20 mouse cellular contexts compared by ENCODE assay signal in genomic region chr6:38902820-38903439, GRCm38 (mm10). TPM values are rescaled to one million over a fixed set of nuclear protein-coding genes. Genes with fewer than 3 reads are reported as not detected.
DNase-seq lines count a peak whose midpoint lies in the region; ATAC-seq and TF ChIP-seq lines count a peak whose summit lies in the region.
"Had no signal": no experiment of that assay in that cellular context is flagged by ENCODE, and none has a peak within 500 bp of the region (broad histone marks: within the 10 kb centered on the region; RNA-seq: fewer than 3 reads in every experiment).

No protein-coding gene starts in this region.

- H3K4me2 ChIP-seq in liver, embryonic 14.5 days (ENCODE audit: low read depth) = peak overlapping the region; percentile 23
- H3K4me2 ChIP-seq in stomach, postnatal 0 days (replicated peaks; ENCODE audit: low read depth) = no peak overlapping the region
- H3K4me2 ChIP-seq in forebrain, embryonic 13.5 days = no peak overlapping the region
- H3K4me2 ChIP-seq: heart, embryonic 15.5 days; hindbrain, embryonic 15.5 days; limb, embryonic 12.5 days; lung, embryonic 14.5 days; midbrain, embryonic 13.5 days; neural tube, embryonic 13.5 days had no signal

- no peaks in the 10 kb centered on the region for H3K36me3 ChIP-seq in liver, embryonic 14.5 days (replicated peaks; ENCODE audit: control insufficient read depth, insufficient read depth, low read depth)
- no peaks in the 10 kb centered on the region for H3K36me3 ChIP-seq in stomach, postnatal 0 days (ENCODE audit: control insufficient read depth, insufficient read depth, low read length)
- H3K36me3 ChIP-seq in forebrain, embryonic 13.5 days (ENCODE audit: poor library complexity, severe bottlenecking) = no peaks in the 10 kb centered on the region
- H3K36me3 ChIP-seq: forebrain, embryonic 10.5 days; heart, embryonic 15.5 days; hindbrain, embryonic 15.5 days; limb, embryonic 12.5 days; midbrain, embryonic 13.5 days; neural tube, embryonic 13.5 days had no signal

- DNase-seq in kidney, postnatal 36 days = peak; percentile 46 to 53
- no peak for DNase-seq in kidney, postnatal 4 days
- DNase-seq in liver = peak; percentile 83
- no peak for DNase-seq in liver, embryonic 14.5 days (ENCODE audit: low read depth in 3 of 3, low spot score in 3 of 3)
- DNase-seq in stomach, postnatal 0 days (ENCODE audit: low spot score) = peak; percentile 60
- no peak for DNase-seq in neural tube, embryonic 10.5 days (ENCODE audit: extremely low spot score, low spot score)
- DNase-seq: cerebellum, adult 2 months; gastrocnemius, postnatal 10 days; heart, adult 18-20 months; heart, postnatal 4 days; spleen, adult 18-20 months had no signal

- H3K27me3 ChIP-seq in liver, embryonic 14.5 days (ENCODE audit: control insufficient read depth, insufficient read depth, low read length) = no peaks in the 10 kb centered on the region
- no peaks in the 10 kb centered on the region for H3K27me3 ChIP-seq in stomach, postnatal 0 days (ENCODE audit: control insufficient read depth, insufficient read depth, low read length)
- H3K27me3 ChIP-seq in forebrain, embryonic 13.5 days = no peaks in the 10 kb centered on the region
- H3K27me3 ChIP-seq: heart, embryonic 15.5 days; hindbrain, embryonic 15.5 days; limb, embryonic 12.5 days; midbrain, embryonic 13.5 days; neural tube, embryonic 13.5 days had no signal

- no peak overlapping the region for H3K4me3 ChIP-seq in liver, embryonic 14.5 days (ENCODE audit: insufficient read depth in 1 of 2, low read depth in 2 of 2, low read length in 2 of 2)
- no peak overlapping the region for H3K4me3 ChIP-seq in stomach, postnatal 0 days (ENCODE audit: low read depth, low read length)
- H3K4me3 ChIP-seq in forebrain, embryonic 13.5 days = no peak overlapping the region
- H3K4me3 ChIP-seq: forebrain, embryonic 10.5 days; heart, embryonic 15.5 days; hindbrain, embryonic 15.5 days; limb, embryonic 12.5 days; midbrain, embryonic 13.5 days; neural tube, embryonic 13.5 days had no signal

- H3K4me1 ChIP-seq in liver, embryonic 14.5 days (replicated peaks; ENCODE audit: control insufficient read depth in 2 of 2, insufficient read depth in 2 of 2, low read length in 1 of 2) = peaks cover 52 to 61% of the 10 kb centered on the region in 2 experiments
- peaks cover 4% of the 10 kb centered on the region; the same call in 1 of the 2 replicates for H3K4me1 ChIP-seq in stomach, postnatal 0 days (replicated peaks; ENCODE audit: control insufficient read depth, insufficient read depth)
- H3K4me1 ChIP-seq in forebrain, embryonic 13.5 days = no peaks in the 10 kb centered on the region
- H3K4me1 ChIP-seq: forebrain, embryonic 10.5 days; heart, embryonic 15.5 days; hindbrain, embryonic 15.5 days; limb, embryonic 12.5 days; midbrain, embryonic 13.5 days; neural tube, embryonic 13.5 days had no signal

- no peak for TF ChIP-seq CTCF in liver, embryonic 14.5 days (IDR thresholded peaks at IDR 0.05; ENCODE audit: low read depth)
- TF ChIP-seq CTCF in stomach, postnatal 0 days (IDR thresholded peaks at IDR 0.05; ENCODE audit: low read depth) = no peak

- TF ChIP-seq EP300 in liver, embryonic 14.5 days (IDR thresholded peaks at IDR 0.05; ENCODE audit: low read depth) = no peak
- TF ChIP-seq EP300 in stomach, postnatal 0 days (optimal IDR thresholded peaks at IDR 0.05) = no peak

- H3K9ac ChIP-seq in liver, embryonic 14.5 days (replicated peaks) = no peak overlapping the region
- no peak overlapping the region for H3K9ac ChIP-seq in stomach, postnatal 0 days (ENCODE audit: low read length)
- H3K9ac ChIP-seq in forebrain, embryonic 13.5 days = no peak overlapping the region
- H3K9ac ChIP-seq: heart, embryonic 15.5 days; hindbrain, embryonic 15.5 days; limb, embryonic 12.5 days; lung, embryonic 14.5 days; midbrain, embryonic 13.5 days; neural tube, embryonic 13.5 days had no signal

- no peak for ATAC-seq in liver, embryonic 14.5 days (ENCODE audit: insufficient read depth)
- ATAC-seq in stomach, postnatal 0 days (ENCODE audit: low FRiP score, low TSS enrichment) = peak; percentile 63; the same call in 1 of the 2 replicates
- ATAC-seq in forebrain, embryonic 13.5 days = no peak
- ATAC-seq: midbrain, embryonic 13.5 days had no signal

- peak overlapping the region; percentile 61 for H3K27ac ChIP-seq in liver, embryonic 14.5 days
- H3K27ac ChIP-seq in stomach, postnatal 0 days (replicated peaks) = 0 out of 2 replicates have a peak overlapping the region, but pooled peaks have one; percentile 13
- H3K27ac ChIP-seq in forebrain, embryonic 13.5 days = no peak overlapping the region
- H3K27ac ChIP-seq: forebrain, embryonic 10.5 days; heart, embryonic 15.5 days; hindbrain, embryonic 15.5 days; limb, embryonic 12.5 days; macrophage; midbrain, embryonic 13.5 days; neural tube, embryonic 13.5 days had no signal

- 66% methylated on average over 10 of the region's 10 CpGs for WGBS in liver, embryonic 14.5 days (ENCODE audit: insufficient replicate concordance)
- WGBS in stomach, postnatal 0 days = 78% methylated on average over 10 of the region's 10 CpGs
- WGBS in forebrain, embryonic 13.5 days = 93% methylated on average over 10 of the region's 10 CpGs

- no peaks in the 10 kb centered on the region for H3K9me3 ChIP-seq in liver, embryonic 14.5 days (ENCODE audit: control insufficient read depth, low read length)
- H3K9me3 ChIP-seq in stomach, postnatal 0 days (ENCODE audit: control insufficient read depth, low read length) = no peaks in the 10 kb centered on the region
- no peaks in the 10 kb centered on the region for H3K9me3 ChIP-seq in forebrain, embryonic 13.5 days (replicated peaks)
- H3K9me3 ChIP-seq: forebrain, embryonic 10.5 days; heart, embryonic 15.5 days; hindbrain, embryonic 15.5 days; limb, embryonic 12.5 days; midbrain, embryonic 13.5 days; neural tube, embryonic 13.5 days had no signal

RNA-seq across cellular contexts. Expression of gene Hipk2, which starts 27.0 kb away (rescaled TPM):
- 10.7 and 12.3 TPM in 2 replicates for polyA plus RNA-seq in liver, embryonic 14.5 days (2012; rRNA removed)
- polyA plus RNA-seq in liver, embryonic 14.5 days (2014; fragmentation: Nextera tagmentation; extraction: Ambion mirVana) = 13.0 and 15.5 TPM in 2 replicates
- 13.7 and 13.9 TPM in 2 replicates for polyA plus RNA-seq in stomach, postnatal 0 days (2015; fragmentation: Nextera tagmentation; extraction: Ambion mirVana)
- 33.7 and 35.0 TPM in 2 replicates for polyA plus RNA-seq in forebrain, embryonic 13.5 days (2015; fragmentation: Nextera tagmentation; extraction: Ambion mirVana)

RNA-seq across cellular contexts. Expression of gene Tbxas1, which starts 27.7 kb away (rescaled TPM):
- polyA plus RNA-seq in liver, embryonic 14.5 days (2012; rRNA removed) = 4.5 and 5.1 TPM in 2 replicates
- polyA plus RNA-seq in liver, embryonic 14.5 days (2014; fragmentation: Nextera tagmentation; extraction: Ambion mirVana) = 6.3 and 8.4 TPM in 2 replicates
- polyA plus RNA-seq in stomach, postnatal 0 days (2015; fragmentation: Nextera tagmentation; extraction: Ambion mirVana) = 1.9 and 2.0 TPM in 2 replicates
- polyA plus RNA-seq in forebrain, embryonic 13.5 days (2015; fragmentation: Nextera tagmentation; extraction: Ambion mirVana) = 0.76 and 1.1 TPM in 2 replicates

Comparison
In these comparisons a context has a peak if more than half of its experiments do, and no peak if none do; other contexts are left out.
1. DNase-seq: peak in kidney, postnatal 36 days (2 of 2), liver (single experiment) and stomach, postnatal 0 days (single experiment); none in kidney, postnatal 4 days (0 of 2), liver, embryonic 14.5 days (0 of 3) and neural tube, embryonic 10.5 days (single experiment).